Mouse (Mus musculus): ENCODE measurements at regions not wholly inside any gene's neighbourhood (a gene's known extent, or its start where the extent isn't known, plus 50 kb on each side); places are given as distances from the start of the nearest gene placed in this dataset.

DNA sequence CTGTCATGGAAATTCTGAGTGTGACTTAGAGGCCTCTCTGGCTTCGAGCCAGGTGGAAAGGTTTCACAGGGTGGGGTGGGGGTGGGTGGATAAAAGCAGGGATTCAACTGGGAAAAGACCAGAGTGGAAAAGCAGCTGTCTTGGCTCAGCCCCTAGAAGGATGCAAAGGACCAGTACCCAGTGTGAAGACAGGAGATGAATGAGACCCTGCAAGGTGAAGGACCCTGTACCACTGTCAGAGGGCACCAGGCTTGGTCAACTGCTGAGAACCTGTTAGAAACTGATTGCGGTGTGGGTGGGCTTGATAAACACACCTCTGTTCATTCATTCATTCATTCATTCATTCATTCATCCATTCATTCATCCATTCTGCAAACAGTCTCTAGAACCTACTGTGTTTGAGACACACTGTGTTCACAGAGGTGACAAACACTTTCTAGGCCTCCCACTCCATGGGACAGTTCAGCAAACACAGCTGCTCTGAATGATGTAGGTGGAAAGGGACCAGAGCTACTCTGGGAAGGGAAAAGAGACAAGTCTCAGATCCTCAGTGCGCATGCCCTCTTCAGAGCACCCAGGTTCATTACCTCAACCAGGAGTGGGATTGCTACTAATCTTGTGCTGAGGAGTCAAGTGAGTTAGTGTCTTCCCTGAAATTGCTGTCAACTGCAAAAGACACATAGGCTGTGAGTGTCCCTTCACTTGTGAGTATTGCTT, 100.4 kb upstream of the Sesn3 start:
- no peak for DNase-seq (ENCODE audit: low spot score in 2 of 2)

DNA sequence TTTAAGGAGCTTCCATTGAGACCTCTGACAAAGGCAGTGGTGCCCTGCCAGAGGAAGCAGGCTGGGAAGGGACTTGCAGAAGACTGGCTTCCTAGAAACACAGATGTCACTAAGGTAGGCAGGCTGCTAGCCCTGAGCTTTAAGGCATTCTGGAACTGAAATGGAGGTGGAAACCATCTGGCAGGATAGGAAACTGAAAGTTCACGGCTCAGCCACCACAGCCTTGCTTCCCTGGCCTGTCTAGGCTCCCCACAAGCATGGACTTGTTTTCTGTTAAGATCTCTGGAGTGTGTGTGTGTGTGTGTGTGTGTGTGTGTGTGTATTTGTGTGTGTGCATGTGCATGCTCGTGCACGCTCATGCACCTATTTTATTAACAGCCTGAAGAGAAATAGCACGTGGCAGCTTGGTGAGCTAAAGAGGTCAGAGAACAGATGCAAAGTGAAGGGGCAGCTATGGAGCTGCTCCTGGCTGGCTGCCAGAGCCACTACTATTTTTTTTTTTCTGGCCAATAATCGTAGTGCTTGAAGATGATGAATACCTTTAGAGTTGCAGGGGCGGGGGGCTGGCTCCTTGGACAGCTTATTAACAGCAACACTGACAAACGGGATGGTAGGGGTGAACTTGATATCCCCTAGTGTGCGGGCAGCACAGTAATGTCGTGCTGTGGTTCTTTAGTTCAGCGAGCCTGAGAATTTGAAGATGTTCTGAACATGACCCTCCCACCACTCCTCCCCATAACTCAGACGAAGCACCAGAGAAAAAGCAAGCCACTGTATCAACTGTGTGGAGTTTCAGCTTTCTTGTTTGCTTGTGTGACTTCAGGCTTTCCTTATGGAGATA, 99.6 kb upstream of the Sesn3 start:
- DNase-seq (ENCODE audit: low spot score in 2 of 2): no peak

DNA sequence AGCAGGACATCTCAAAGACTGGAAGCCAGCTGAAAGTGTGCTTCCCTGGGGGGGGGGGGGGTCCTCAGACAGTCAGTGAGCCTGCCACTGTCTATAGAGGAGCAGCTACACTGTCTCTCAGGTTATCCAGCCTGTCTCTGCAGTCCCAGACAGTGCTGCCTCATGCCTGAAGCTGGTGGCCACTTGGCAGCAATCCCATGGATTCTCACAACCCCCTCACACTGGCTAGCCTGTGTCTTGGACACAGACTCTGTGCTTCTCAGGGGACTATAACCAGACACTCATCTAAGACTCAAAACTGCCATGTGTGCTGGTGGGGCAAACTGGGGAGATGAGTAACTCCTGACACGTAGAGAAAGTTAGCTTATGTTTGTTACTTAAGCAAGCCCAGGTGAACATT, 95.1 kb upstream of the Sesn3 start:
- no peak for DNase-seq (ENCODE audit: low spot score in 2 of 2)

DNA sequence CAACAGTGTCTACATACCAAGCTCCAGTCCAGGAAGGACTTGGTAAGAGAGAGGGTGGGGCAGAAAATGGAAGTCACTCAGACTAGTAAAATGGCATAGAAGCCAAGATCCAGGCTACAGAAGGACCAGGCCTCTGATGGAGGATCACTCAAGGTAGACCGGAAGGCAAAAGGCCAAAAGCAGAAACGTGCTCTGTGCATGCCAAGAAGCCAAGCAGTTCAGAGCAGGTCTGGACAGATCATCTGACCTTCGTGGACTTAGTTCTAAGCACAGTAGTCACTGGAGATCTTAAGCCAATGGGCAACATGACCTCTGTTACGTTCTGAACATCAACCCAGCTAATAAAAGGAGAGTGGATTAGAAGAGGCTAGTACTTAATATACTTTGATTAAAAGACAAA, 90.6 kb upstream of the Sesn3 start:
- DNase-seq (ENCODE audit: low spot score in 2 of 2): no peak

DNA sequence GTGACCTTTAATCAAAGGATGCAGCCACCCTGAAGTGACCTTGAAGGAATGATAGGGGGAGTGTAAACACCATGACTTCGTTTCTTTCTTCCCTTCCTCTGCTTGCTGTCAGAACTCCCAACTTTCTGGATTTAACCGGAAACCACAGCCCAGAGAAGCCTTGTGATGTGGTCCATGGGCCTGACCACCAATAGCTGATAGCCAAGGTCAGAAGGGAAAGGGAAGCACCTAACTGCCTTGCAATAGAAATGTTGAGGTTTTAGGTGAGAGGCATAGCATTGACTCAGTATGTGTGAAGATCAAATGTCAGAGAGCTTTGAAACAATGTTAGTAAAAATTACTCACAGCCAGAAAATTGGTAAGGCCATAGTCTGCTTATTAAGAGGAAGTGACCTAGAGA, 89.2 kb upstream of the Sesn3 start:
- no peak for DNase-seq (ENCODE audit: low spot score in 2 of 2)

DNA sequence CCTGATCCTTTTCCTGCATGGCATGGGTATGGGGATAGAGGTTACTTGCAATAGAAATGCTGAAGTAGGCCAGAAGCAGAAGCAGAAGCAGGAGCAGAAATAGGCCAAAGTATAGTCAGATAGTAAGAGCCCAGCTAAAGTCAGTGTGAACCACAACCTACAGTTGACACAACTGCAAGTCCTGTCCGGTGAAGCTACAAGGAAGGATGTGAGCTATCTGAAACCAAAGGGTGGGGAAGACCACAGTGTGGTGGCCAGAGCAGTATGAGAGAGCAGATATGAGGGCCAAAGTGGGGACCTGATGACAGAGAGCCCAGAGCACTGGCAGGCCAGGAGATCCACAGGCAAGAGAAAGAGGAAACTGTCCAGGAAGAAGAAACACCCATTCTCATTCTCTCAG, 87.1 kb upstream of the Sesn3 start:
- DNase-seq (ENCODE audit: low spot score in 2 of 2): no peak

GRCm38 (mm10) chr9:14188504-14188903, 86.4 kb upstream of the Sesn3 start:
- no peak for DNase-seq (ENCODE audit: low spot score in 2 of 2)

DNA sequence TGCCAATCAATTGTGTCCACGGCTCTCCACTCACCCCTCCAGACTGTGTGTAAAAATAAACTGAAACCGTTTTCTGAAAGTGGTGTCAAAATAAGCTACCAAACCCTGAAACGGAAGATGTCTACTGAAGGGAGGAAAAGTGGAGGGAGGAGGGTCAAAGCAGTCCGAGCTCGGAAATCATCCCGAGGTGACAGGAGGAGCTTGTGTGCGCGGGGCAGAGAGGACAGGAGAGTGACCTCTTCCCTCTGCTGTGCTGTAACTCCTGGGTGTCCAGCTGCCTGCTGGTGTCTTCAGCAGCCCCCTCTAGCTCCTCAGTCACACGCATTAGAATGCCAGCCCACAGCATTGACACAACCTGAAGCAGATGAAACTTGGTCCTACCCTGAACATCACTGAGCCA, 84.2 kb upstream of the Sesn3 start:
- no peak for DNase-seq (ENCODE audit: low spot score in 2 of 2)

DNA sequence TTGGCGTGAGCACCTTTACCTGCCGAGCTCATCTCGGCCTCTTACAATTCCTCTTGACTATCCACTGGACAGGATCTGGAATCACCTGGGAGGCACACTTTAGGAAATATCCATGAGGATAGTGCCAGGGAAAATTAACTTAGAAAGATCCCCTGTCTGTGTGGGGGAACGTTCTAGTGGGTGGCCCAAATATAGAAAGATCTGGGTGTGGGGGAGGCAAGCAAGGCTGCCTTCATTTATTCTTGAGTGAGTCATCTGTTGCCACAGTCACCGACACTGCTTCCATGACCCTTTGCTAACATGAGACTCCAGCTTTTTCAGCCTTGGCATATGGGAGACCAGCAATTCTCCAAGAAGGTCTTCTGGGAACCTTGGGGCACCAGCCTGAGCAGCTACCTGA, 80.1 kb upstream of the Sesn3 start:
- no peak for DNase-seq (ENCODE audit: low spot score in 2 of 2)

GRCm38 (mm10) chr9:14199116-14199515, 75.8 kb upstream of the Sesn3 start:
- no peak for DNase-seq (ENCODE audit: low spot score in 2 of 2)

- DNase-seq (ENCODE audit: low spot score in 2 of 2): no peak
These were observed 74.7 kb upstream of the Sesn3 start for GRCm38 (mm10) chr9:14199983-14200700.

DNA sequence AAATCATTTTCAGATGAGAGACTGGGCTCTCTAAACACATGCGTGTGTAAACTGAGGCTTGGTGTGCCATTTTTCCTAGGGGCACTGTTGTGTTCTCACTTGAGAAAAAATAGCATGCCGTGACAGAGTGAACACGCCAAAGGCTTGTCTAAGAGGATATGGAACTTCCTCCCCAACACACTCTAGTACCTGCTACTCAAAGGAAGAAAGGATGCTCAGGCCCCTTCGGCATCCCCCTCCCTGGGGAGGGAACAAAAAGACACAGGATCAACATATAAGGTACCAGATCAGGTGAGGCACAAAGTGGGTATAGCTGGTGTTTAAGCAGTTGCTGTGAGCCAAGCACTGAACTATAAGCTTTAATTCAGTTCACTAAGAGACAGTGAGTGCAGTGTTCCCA, 74.0 kb upstream of the Sesn3 start:
- no peak for DNase-seq (ENCODE audit: low spot score in 2 of 2)

- no peak for DNase-seq (ENCODE audit: low spot score in 2 of 2)
These were observed 72.1 kb upstream of the Sesn3 start for GRCm38 (mm10) chr9:14202551-14203306.

- DNase-seq (ENCODE audit: low spot score in 2 of 2): no peak
These were observed 71.6 kb upstream of the Sesn3 start for GRCm38 (mm10) chr9:14203307-14203695.

GRCm38 (mm10) chr9:14203768-14204416, 71.0 kb upstream of the Sesn3 start:
- no peak for DNase-seq (ENCODE audit: low spot score in 2 of 2)

GRCm38 (mm10) chr9:14204817-14205216, 70.0 kb upstream of the Sesn3 start:
- no peak for DNase-seq (ENCODE audit: low spot score in 2 of 2)

DNA sequence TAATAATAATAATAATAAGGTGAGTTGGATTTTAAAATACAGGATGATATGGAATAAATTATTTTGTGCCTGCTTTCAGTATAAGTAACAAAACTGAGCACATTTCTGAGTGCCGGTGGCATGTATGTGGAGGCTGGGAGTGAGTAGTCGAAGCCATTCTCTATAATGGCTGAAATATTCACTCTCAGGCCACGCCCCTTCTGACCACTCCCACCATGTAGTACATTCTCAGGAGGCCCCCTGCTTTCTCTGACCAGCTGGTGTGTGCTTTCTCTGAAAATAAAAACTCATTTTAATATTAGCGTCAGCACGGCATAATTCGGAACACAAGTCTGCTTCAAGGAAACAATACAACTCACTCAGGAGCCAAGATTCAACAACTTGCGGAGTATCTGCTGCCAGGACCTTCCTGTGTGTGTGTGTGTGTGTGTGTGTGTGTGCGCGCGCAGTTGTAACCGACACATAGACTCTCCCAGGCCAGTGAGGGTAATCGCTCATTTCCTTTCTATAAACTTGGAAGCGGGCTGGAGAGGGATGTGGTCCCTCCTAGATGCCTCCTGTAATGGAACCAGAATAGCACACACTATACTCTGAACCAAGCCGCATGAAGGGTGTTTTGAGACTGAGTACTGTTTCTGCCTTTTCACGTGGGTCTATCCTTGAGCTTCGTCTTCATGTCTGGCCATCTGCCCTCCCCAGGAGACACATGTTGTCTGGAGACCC, 67.9 kb upstream of the Sesn3 start:
- DNase-seq (ENCODE audit: low spot score in 2 of 2): no peak

DNA sequence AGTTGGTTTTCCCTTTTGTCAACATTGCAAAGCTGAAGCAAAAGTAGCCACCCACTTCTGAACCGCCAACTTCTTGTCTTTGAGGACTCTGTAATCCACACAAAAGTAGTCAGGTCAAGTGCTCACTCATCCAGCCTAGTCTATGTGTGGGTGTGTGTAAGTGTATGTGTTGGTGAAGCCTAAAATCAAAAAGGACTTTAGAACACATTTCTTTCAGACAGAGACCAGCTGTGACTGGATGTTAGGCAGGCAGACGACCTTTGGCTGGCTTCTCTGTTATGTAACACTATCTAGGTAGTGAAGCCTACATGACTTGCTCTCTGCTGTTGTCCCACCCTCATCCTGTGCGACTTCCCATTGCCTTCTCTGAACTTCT, 67.3 kb upstream of the Sesn3 start:
- peak in 1 of 2 experiments; percentile 20 for DNase-seq (ENCODE audit: low spot score in 2 of 2)

GRCm38 (mm10) chr9:14213283-14213682, 61.6 kb upstream of the Sesn3 start:
- DNase-seq (ENCODE audit: low spot score in 2 of 2): no peak

- DNase-seq (ENCODE audit: low spot score in 2 of 2): no peak
These were observed 59.6 kb upstream of the Sesn3 start for GRCm38 (mm10) chr9:14215171-14215782.

Data from frontal cortex, postnatal 25 days (tissue).